Mouse (Mus musculus) yolk sac, embryonic 10.5 days (tissue): ENCODE data around the gene Scn11a.
A peak's percentile ranks its signal among the peaks of the same experiment; 100 is the strongest.

Source experiments
- DNase-seq: peaks from one replicate; pipeline ENCODE4 v3.0.0-alpha.2; 2017; ENCODE audit warnings: low spot score

Gene Scn11a

GRCm38 (mm10) chr9:119795254-119795912 lies 29.9 kb downstream of the Scn11a start:
- DNase-seq: no peak

- no peak for DNase-seq
Measured at GRCm38 (mm10) chr9:119794470-119794869, 30.8 kb downstream of the Scn11a start.

DNA sequence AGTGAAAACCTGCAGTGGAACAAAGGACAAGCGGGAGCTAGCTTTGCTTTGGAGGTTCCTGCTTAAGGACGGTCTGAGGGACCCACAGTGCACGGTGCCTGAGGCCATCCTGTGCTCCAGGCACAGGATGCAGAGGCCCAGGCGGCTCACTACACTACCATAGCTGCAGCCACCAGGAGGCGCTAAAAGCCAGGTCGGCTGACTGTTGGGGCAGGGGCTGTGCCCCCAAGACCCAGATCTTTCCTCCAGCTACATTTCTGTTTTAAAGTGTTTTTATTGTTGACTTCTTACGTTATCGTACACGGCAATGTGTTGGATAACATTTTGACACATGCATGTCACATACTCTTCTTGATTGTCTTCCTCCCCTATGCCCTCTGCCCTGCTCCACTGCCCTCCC lies 32.8 kb downstream of the Scn11a start:
- peak; percentile 2 for DNase-seq

- no peak for DNase-seq
Measured at GRCm38 (mm10) chr9:119780901-119781300, 44.4 kb downstream of the Scn11a start.

DNA sequence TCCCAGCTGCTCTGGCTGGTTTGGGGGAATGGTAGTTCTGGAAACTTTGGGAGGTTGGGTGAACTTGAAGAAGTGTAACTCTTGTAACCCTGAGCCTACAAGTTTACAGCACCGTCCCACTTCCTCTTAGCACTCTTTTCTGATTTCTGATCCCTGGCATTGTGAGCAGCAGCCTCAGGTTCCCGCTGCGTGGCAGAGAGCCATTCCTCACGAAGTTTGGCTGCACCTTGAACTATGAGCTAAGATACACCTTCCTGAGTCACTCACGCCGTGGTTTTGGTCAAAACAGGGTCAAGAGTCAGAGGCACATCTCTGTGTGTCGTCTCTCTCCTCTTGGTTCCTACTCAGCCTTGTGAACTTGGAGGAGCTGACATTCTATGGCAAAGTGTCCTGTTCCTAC lies 48.6 kb downstream of the Scn11a start:
- no peak for DNase-seq

DNA sequence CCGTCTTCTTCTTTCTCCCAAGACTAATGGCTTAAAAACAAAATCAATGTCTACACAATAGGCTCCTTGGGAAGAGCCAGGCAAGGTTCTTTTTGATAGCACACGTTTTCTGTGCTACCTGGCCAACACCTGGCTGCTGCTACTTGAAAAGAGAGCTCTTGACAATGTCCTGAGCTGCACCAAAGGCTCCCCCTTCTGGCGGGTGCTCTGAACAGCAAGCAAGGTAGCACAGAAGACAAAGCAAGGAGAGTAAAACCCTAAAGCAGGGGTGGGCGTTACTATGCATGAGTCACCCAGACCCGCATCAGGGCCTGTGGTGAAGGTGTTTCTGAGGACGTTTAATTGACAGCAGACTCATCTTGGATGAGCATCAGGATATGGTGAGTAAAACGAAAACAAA lies 56.7 kb downstream of the Scn11a start:
- DNase-seq: peak; percentile 3

DNA sequence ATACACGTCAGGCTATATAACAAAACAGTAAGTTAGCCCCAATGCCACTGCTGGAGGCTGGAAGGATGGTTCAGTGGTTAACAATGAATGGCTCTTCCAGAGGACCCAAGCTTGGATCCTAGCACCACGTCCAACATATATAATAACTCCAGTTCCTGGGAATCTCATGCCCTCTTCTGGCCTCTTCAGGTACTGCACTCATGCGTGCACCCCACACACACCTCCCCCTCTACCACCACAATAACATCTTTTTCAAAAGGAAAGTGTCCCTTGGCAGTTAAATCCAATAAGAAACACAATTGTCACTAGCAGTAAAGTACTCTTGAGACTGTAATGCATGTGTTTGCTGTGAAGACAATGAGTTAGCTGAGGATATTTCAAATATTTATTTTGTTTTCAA lies 65.0 kb downstream of the Scn11a start:
- DNase-seq: no peak

GRCm38 (mm10) chr9:119759457-119759856 lies 65.8 kb downstream of the Scn11a start:
- DNase-seq: no peak

DNA sequence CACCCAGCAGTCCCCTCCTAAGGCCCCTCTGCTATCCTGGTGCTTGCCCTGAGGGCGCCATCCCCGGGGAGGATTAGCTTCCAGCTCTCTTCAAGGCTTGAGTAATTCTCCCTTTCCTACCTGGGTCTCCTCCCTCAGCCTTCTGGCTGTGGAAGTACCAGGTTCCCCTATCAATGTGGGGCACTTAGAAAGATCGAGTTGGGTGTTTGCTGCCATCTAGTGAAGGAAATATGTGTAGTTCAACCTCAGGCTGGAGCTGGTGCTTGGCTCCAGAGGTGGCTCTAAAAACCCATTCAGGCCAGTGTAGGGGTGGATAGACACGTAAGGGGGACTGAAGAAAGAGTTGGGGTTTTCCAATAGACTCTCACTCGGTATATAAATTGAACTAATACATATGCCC lies 73.7 kb downstream of the Scn11a start:
- DNase-seq: peak; percentile 2

DNA sequence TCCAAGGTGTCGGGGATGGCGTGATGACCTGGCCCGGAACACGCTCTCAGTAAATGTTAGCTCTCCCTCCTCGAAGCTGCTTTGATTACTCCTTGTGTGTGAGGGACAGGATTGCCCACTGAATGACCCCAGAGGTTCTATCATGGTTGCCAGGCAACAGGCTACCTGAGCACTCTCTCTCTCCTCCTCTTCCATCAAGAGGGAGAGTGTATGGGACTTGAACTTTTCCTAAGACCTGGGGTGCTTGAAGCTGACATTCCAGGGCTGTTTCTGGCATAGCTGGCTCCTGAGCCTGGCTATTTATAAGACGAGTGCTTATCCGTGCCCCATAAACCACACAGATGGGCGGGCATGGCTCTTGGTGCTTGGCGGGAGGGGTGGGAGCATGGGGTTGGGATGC lies 76.1 kb downstream of the Scn11a start:
- no peak for DNase-seq

DNA sequence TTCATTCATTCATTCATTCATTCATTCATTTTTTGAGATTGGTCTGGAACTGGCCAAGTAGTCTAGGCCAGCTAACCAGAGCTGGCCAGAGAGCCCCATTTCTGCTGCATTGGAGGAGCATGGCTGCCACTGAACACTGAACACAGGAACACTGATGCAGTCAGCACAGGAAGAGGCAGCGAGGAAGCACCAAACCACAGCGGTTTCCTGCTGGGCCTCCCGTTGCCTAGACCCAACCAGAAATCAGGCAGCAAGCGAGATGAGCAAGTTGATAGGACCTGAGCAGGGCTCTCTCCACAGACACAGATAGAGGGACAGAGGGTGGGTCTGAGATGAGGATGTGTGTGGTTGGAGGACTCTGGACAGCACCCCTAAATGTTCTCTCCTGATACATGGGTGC lies 81.4 kb downstream of the Scn11a start:
- no peak for DNase-seq

DNA sequence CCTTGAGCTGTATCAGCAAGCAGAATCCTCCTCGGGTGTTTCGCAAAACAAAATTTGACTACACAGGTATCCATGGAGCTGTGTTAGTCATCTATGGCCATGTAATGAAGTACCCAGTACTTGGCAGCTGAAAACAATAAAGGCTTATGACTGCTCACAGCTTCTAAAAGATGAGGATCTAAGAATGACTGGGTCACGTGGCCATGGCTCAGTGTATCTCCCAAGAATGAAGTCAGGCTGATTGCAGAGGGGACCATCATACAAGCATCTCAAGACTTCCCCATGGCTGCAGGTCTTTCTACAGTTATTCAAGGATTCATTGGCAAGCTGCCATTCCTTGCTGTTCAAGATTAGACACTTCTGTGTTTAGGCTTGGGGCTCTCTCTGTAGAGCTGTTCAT lies 81.9 kb downstream of the Scn11a start:
- DNase-seq: no peak

DNA sequence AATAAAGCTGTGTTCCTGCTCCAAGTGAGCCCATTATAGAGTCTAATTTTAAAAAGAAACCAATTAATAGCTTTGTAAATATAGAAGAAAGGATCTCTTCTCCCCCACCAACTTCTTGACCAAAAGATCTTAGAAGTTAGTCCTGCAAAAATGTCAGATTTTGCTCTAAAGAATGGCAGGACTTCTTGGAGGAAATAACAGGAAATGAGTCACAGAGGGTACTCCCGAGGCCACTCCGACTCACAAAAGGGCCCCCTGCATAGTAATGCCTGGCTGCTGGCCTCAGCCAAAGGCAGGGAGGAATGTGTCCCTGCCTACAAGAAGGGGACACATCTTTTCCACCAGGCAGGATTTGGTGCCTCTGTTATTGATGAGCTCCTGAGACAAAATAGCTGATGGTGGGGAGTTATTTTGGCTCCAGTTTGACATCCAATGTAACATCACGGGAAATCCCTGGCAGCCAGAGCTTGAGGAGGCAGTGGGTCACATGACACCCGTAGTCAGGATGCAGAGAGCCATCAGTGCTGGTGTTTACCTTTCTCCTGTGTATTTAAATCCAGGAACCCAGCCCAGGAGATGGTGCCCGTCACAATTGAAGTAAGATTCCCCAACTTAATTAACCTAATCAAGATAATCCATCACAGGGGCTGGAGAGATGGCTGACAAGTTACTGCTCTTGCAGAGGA lies 84.0 kb downstream of the Scn11a start:
- no peak for DNase-seq

DNA sequence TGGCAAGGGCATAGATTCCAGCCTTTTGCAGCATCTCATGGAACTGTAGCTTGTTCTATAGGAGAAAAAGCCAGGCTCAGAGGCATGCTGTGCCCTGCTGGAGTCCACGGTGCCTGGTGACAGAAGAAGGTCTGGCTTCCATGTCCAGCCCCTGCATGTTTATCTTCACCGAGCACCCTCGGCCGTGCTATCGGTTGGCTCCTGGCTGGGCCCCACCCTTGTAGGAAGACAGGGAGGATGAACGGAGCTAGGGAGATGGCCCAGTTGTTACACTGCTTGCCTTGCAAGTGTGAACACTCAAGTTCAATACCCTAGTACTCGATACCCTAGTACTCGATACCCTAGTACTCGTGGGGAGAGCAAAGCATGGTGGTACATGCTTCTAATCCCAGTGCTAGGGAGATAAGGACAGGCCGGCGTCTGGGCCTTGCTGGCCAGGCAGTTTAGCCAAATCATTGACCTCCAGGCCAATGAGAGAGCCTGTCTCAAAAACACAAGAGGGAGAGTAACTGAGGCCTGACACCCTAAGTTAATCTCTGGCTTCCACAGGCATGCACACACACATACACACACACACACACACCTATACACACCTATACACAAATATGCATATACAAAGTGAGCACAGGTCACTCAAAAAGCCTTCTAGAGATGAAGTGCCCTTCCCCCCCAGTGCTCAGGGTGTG lies 96.7 kb downstream of the Scn11a start:
- DNase-seq: peak; percentile 9

DNA sequence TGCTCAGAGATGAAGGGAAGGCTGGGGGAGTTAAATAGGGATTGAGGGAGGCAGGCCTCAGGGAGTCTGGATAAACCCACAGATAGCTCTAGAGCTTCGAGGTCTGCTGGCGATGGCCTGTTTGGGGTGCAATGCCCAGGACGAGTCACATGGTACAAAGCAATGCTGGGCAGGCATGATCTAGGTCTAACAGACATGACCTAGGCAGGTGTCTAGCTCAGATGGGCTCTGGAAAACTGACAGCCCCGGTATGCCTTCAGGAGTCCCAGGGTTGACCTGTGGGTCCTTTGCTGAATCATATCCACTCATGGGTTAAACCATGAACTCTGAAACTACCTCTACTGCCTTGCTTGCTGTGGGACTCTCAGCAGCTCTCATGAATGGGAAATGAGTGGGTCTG lies 98.3 kb downstream of the Scn11a start:
- no peak for DNase-seq

DNA sequence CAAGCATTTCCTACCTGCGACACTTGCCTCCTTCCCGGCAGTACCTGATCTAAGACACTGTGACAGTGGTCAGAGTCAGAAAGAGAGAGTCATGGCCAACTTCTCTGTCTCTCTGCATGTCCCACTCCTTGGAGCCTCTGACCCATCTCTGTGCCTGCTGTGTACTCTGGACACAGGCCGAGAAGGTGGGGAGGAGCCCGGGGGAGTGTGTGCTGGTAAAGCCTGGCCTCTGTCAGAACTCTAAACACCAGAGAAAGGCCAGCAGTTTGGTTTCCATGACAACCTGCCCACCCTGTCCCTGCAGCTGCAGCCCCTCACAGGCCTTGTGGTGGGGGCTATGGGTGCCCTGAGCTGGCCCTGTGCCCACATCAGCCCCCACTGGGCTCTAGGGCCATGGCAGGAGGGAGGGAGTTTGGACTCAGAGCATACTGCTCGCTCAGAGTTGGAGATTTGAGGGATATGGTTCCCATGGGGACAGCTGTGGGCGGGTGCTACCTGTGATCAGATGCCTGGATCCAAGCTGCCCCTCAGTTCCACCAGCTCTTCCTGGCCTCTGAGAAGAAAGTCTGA lies 99.9 kb downstream of the Scn11a start:
- DNase-seq: no peak

DNA sequence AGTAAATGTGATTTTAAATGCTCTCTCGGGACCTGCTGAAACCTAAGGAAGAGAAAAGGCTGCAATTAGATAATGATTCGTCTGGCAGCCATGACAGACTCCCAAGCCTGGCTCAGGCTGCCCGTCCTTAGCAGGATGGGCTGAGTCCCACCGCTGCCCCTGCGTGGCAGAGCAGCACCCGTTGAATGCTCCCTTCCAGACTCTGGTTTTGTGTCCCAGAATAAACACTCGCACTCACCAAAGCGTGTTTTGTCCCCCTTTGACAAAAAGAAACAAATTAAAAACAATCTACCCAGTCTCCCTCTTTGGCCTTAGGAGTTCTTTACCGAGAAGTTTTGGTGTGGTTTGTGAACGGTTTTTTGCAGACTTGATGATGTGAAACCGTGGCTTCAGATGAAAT lies 106.0 kb downstream of the Scn11a start, which contains the start of gene Scn10a:
Gene Scn10a (minus strand): TSS at position 101 of the 400 bp plus-strand sequence.
- no peak for DNase-seq

DNA sequence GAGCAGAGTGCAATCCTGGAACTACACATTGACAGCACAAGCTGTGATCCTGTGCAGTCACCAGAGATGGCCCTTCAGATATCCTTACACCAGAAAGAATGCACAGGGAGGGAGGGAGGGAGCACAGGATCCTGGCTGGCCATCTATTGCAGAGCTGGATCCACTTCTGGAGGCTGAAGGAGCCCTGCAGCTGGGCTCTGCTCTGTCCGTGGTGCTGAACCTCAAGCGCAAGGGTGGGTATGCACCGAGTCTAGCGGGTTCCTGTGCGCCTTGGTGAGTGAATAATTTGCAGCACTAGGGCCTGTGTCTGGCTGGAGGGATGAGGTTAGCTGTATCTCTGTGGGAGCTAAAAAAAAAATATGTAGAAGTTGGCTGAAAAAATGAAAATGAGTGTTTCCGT lies 118.6 kb downstream of the Scn11a start:
- DNase-seq: peak; percentile 76
